Mouse (Mus musculus) liver, adult 2 months (tissue): ENCODE data around the gene Slc17a4. TPM values are rescaled to one million over a fixed set of nuclear protein-coding genes. Genes with fewer than 3 reads are reported as not detected.

Source experiments
- DNase-seq: peaks from one replicate; pipeline ENCODE4 v3.0.0-alpha.2; 2011; ENCODE audit warnings: low read depth, low spot score; ENCODE audit errors: extremely low read depth
- H3K27ac ChIP-seq: fragments of 200-500 bp; replicated peaks from 2 replicates; pipeline ENCODE4 v1.5.1; 2012; ENCODE audit warnings: low read depth, mild to moderate bottlenecking, control low read depth, inconsistent platforms, low read length; ENCODE audit not compliant: insufficient read depth
- H3K27me3 ChIP-seq: fragments of 200-500 bp; 2 replicates; pipeline ENCODE4 v1.6.1; 2012; ENCODE audit warnings: mild to moderate bottlenecking, moderate library complexity, low read length, inconsistent platforms; ENCODE audit not compliant: control insufficient read depth, insufficient read depth
- H3K36me3 ChIP-seq: fragments of 200-500 bp; 2 replicates; pipeline ENCODE4 v1.6.1; 2012; ENCODE audit warnings: low read length, inconsistent platforms; ENCODE audit not compliant: control insufficient read depth, insufficient read depth
- H3K4me1 ChIP-seq: fragments of 200-500 bp; 2 replicates; pipeline ENCODE4 v1.6.1; 2011; ENCODE audit warnings: low read length; ENCODE audit not compliant: control insufficient read depth, insufficient read depth
- H3K4me3 ChIP-seq: fragments of 200-500 bp; 2 replicates; pipeline ENCODE4 v1.5.1; 2011; ENCODE audit warnings: low read depth, mild to moderate bottlenecking, control low read depth, low read length, moderate library complexity; ENCODE audit not compliant: insufficient read depth
- H3K79me2 ChIP-seq: fragments of 200-500 bp; 2 replicates; pipeline ENCODE4 v1.6.1; 2012; ENCODE audit warnings: inconsistent platforms, mild to moderate bottlenecking, low read length, moderate library complexity; ENCODE audit not compliant: control insufficient read depth, insufficient read depth
- H3K9ac ChIP-seq: fragments of 200-500 bp; 2 replicates; pipeline ENCODE4 v1.6.1; 2012; ENCODE audit warnings: low read depth, mild to moderate bottlenecking, control low read depth, inconsistent platforms, low read length
- CTCF ChIP-seq: fragments of 200-500 bp; IDR thresholded peaks from 2 replicates; pipeline ENCODE4 v1.5.1; 2011; ENCODE audit warnings: low read depth, low read length, control low read depth
- POLR2A ChIP-seq: fragments of 200-500 bp; IDR thresholded peaks from 2 replicates; pipeline ENCODE4 v1.6.1; 2011; ENCODE audit warnings: low read length, control low read depth; ENCODE audit not compliant: insufficient read depth; ENCODE audit errors: extremely low read depth
- WGBS: fragments of 180-500 bp; shearing (Covaris S2); methylation state at CpG from one replicate; pipeline ENCODE4 v1.1.7; 2018; 5-methylcytosine and 5-hydroxymethylcytosine counted together
- polyA plus RNA-seq: library from polyadenylated mRNA; depleted of rRNA; stranded (reverse); fragments of >200 nt; gene quantifications from 2 replicates; pipeline ENCODE4 v1.2.3, GENCODE M21; 2012
- total RNA-seq: library from RNA; depleted of rRNA; stranded (reverse); fragments of >200 nt; gene quantifications from 2 replicates; pipeline ENCODE4 v1.2.3, GENCODE M21; 2014

Gene Slc17a4
- total and polyA plus RNA-seq, 2 experiments, result 27.4 to 60.3 TPM

DNA sequence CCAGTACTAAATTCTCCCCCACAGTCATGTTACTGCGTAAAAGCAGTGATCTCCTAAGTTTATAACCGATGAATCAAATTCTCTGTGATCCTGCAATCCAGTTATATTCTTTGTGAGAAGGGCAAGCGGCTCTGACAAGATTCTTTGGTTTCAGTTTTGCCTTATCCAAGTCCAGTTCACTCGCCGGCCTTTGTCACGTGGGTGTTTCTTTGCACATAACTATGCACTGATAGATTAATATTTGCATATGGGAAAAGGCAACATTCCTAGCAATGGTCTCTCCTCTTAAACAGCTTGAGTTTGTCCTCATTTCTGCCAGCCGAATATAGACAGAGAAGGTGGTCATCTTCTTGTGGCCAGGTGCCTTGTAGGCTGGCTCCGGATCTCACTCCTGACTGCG, 15.7 kb upstream of the Slc17a4 start:
- Histone ChIP-seq H3K9ac (no peak overlapping the region), H3K79me2 (no peaks in the 10 kb centered on the region), H3K27ac (no peak overlapping the region), H3K36me3 (no peaks in the 10 kb centered on the region), H3K4me1 (peaks cover 4% of the 10 kb centered on the region; the same call in 1 of the 2 replicates), H3K27me3 (no peaks in the 10 kb centered on the region), H3K4me3 (no peak overlapping the region)
- 51% methylated on average over 9 of the region's 9 CpGs for WGBS
- TF ChIP-seq CTCF (no peak), POLR2A (no peak)
- peak; percentile 57 for DNase-seq

- TF ChIP-seq POLR2A (no peak), CTCF (no peak)
- WGBS, result 25% methylated on average over 3 of the region's 3 CpGs
Measured at GRCm38 (mm10) chr13:23928637-23929036, 13.8 kb upstream of the Slc17a4 start.

DNA sequence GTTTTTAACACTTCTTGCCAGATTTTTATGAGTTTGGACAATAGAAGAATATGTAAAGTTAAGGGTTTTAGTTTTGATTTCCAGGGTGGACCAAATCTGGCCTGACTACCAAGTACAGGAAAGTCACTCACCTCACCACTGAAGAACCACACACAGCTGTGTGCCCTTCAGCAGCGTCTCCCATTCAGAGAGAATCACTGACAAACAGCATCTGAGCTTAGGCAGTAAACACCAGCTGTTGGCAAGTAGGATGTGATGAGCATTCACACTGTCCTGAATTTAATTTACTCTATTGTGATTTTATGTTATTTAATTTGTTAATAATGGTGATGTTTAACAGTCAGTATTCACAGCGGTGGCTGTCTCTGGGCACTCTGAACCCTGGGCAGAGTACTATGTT, 11.0 kb upstream of the Slc17a4 start:
- Histone ChIP-seq H3K79me2 (no peaks in the 10 kb centered on the region), H3K4me3 (no peak overlapping the region), H3K27me3 (no peaks in the 10 kb centered on the region), H3K27ac (no peak overlapping the region), H3K9ac (no peak overlapping the region), H3K36me3 (no peaks in the 10 kb centered on the region), H3K4me1 (peaks cover 4% of the 10 kb centered on the region; the same call in 1 of the 2 replicates)
- WGBS, result 85% methylated on average over 2 of the region's 2 CpGs
- DNase-seq, result no peak
- TF ChIP-seq CTCF (no peak), POLR2A (no peak)

More at GRCm38 (mm10) chr13:23928637-23929036, 13.8 kb upstream of the Slc17a4 start:
- H3K4me1 ChIP-seq, result peaks cover 4% of the 10 kb centered on the region; the same call in 1 of the 2 replicates
- peak overlapping the region; percentile 23; the same call in 1 of the 2 replicates for H3K9ac ChIP-seq
- DNase-seq, result peak; percentile 74
- no peak overlapping the region; the same call in 1 of the 2 replicates for H3K4me3 ChIP-seq
- no peaks in the 10 kb centered on the region for H3K79me2 ChIP-seq
- no peaks in the 10 kb centered on the region for H3K36me3 ChIP-seq
- no peak overlapping the region for H3K27ac ChIP-seq
- no peaks in the 10 kb centered on the region for H3K27me3 ChIP-seq

DNA sequence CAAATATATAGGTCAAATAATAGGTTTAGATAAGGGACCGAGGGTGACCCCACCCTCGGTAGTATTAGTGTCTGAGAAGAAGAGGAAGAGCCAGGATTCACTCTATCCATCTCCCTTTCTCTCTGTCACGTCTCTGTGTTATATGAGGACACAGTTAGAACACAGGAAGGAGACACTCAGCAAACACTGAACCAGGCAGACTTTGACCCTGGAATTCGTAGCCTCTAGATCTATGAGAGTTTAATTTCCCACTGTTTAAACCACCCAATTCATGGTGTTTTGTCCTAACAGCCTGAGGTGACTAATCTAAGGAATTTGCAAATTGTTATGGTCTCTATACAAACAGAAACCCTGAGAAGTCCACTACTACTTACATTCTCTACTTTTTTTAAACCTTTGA, 2.9 kb upstream of the Slc17a4 start:
- TF ChIP-seq CTCF (no peak), POLR2A (no peak)
- 16% methylated on average over 4 of the region's 4 CpGs for WGBS

DNA sequence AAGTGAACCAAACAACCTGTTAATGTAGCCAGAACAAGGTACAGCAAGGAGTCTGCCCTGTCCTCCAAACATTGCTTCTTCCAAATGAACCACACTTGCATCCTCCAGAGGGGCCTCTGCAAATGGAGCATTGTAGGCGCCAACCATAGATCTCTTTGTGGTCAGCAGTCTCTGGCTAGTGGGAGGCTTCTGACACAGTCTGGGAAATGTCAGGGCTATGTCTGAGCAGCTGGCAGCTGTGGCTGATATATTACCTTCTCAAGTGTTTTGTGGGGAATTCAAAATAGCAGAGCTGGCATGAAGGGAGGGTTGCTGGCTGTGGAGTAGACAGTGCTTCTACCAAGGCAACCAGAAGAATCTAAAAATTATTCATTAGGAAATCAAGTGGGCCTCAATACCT, 1.3 kb upstream of the Slc17a4 start:
- Histone ChIP-seq H3K27me3 (no peaks in the 10 kb centered on the region), H3K4me3 (no peak overlapping the region), H3K36me3 (no peaks in the 10 kb centered on the region), H3K79me2 (no peaks in the 10 kb centered on the region), H3K4me1 (peaks cover 26% of the 10 kb centered on the region), H3K27ac (no peak overlapping the region), H3K9ac (no peak overlapping the region)
- DNase-seq, result no peak
- TF ChIP-seq CTCF (no peak), POLR2A (no peak)
- 97% methylated on average over 1 of the region's 1 CpGs for WGBS

More for the DNA sequence above, 2.9 kb upstream of the Slc17a4 start:
- H3K4me3 ChIP-seq, result no peak overlapping the region
- H3K4me1 ChIP-seq, result peaks cover 19% of the 10 kb centered on the region
- no peaks in the 10 kb centered on the region for H3K27me3 ChIP-seq
- H3K79me2 ChIP-seq, result no peaks in the 10 kb centered on the region
- H3K27ac ChIP-seq, result no peak overlapping the region
- DNase-seq, result peak; percentile 68
- H3K36me3 ChIP-seq, result no peaks in the 10 kb centered on the region
- no peak overlapping the region for H3K9ac ChIP-seq

- TF ChIP-seq POLR2A, result no peak
- TF ChIP-seq CTCF, result no peak
- peak; percentile 91 for DNase-seq
- 5% methylated on average over 6 of the region's 6 CpGs for WGBS
- H3K27ac ChIP-seq, result peak overlapping the region; percentile 60
- H3K4me1 ChIP-seq, result peaks cover 35% of the 10 kb centered on the region
- H3K4me3 ChIP-seq, result peak overlapping the region; percentile 16; the same call in 1 of the 2 replicates
- H3K36me3 ChIP-seq, result no peaks in the 10 kb centered on the region
- peak overlapping the region; percentile 48 for H3K9ac ChIP-seq
- no peaks in the 10 kb centered on the region for H3K79me2 ChIP-seq
- H3K27me3 ChIP-seq, result no peaks in the 10 kb centered on the region
Measured at GRCm38 (mm10) chr13:23913791-23914306, 960 bp downstream of the Slc17a4 start.
